7 mouse cellular contexts compared by ENCODE assay signal in genomic region chr5:115193669-115194625, GRCm38 (mm10). TPM values are rescaled to one million over a fixed set of nuclear protein-coding genes. Genes with fewer than 3 reads are reported as not detected.
DNase-seq lines count a peak whose midpoint lies in the region; ATAC-seq and TF ChIP-seq lines count a peak whose summit lies in the region.

Cabp1 (minus strand) TSS chr5:115194381.

- H3K4me1 ChIP-seq in G1E (ENCODE audit: insufficient read depth, low read depth, low read length), result no peaks in the 10 kb centered on the region
- H3K4me1 ChIP-seq in embryonic facial prominence, embryonic 13.5 days, result peaks cover 29% of the 10 kb centered on the region
- H3K4me1 ChIP-seq in hindbrain, postnatal 0 days (ENCODE audit: insufficient read depth, low read length), result peaks cover 12% of the 10 kb centered on the region

- under 1% methylated on average over 100 of the region's 116 CpGs for WGBS in embryonic facial prominence, embryonic 13.5 days
- WGBS in hindbrain, postnatal 0 days, result 2% methylated on average over 85 of the region's 116 CpGs

- TF ChIP-seq CTCF in G1E (IDR thresholded peaks at IDR 0.05; ENCODE audit: low read depth, low read length), result no peak
- TF ChIP-seq CTCF in hindbrain, postnatal 0 days (IDR thresholded peaks at IDR 0.05; ENCODE audit: low read depth), result peak; percentile 48

- no peak for DNase-seq in G1E (ENCODE audit: low spot score)
- peak; percentile 65 for DNase-seq in adrenal gland, postnatal 10 days
- peak; percentile 81 for DNase-seq in hindbrain, postnatal 0 days (ENCODE audit: low spot score)
- peak; percentile 60 for DNase-seq in left cerebral cortex, postnatal 4 days
- DNase-seq in mesoderm, embryonic 11.5 days (ENCODE audit: low read depth, low spot score), result peak; percentile 67
- DNase-seq in spleen, postnatal 4 days (ENCODE audit: low spot score in 2 of 2), result peak; percentile 44 to 74

- H3K4me3 ChIP-seq in G1E (ENCODE audit: low read depth, low read length), result 0 out of 2 replicates have a peak within 1 kb of the TSS, but pooled peaks have one; percentile 7
- peak within 1 kb of the TSS; percentile 60 for H3K4me3 ChIP-seq in embryonic facial prominence, embryonic 13.5 days
- H3K4me3 ChIP-seq in hindbrain, postnatal 0 days (ENCODE audit: low read length), result peak within 1 kb of the TSS; percentile 62

- intact Hi-C loops in left cerebral cortex, postnatal 4 days (cut with DNase I), result loop anchor here (5.0 kb wide), 1 partner anchor 43 kb away; the partner anchor contains the start of gene Pop5

- ATAC-seq in G1E (ENCODE audit: extremely low read depth, insufficient number of reproducible peaks, low FRiP score, poor library complexity, severe bottlenecking), result no peak
- ATAC-seq in embryonic facial prominence, embryonic 13.5 days (ENCODE audit: insufficient number of reproducible peaks, insufficient read depth, low FRiP score, low TSS enrichment, low read depth), result no peak
- peak; percentile 68 for ATAC-seq in hindbrain, postnatal 0 days

- peaks cover 9% of the 10 kb centered on the region for H3K9me3 ChIP-seq in G1E (replicated peaks)
- no peaks in the 10 kb centered on the region for H3K9me3 ChIP-seq in embryonic facial prominence, embryonic 13.5 days
- no peaks in the 10 kb centered on the region for H3K9me3 ChIP-seq in hindbrain, postnatal 0 days (ENCODE audit: low read length)

- H3K27ac ChIP-seq in embryonic facial prominence, embryonic 13.5 days, result no peak within 1 kb of the TSS
- peak within 1 kb of the TSS; percentile 68 for H3K27ac ChIP-seq in hindbrain, postnatal 0 days

- H3K4me2 ChIP-seq in embryonic facial prominence, embryonic 13.5 days, result peak within 1 kb of the TSS; percentile 100
- H3K4me2 ChIP-seq in hindbrain, postnatal 0 days (ENCODE audit: low read depth, low read length), result peak within 1 kb of the TSS; percentile 97

- peak within 1 kb of the TSS; percentile 69 for H3K9ac ChIP-seq in embryonic facial prominence, embryonic 13.5 days
- peak within 1 kb of the TSS; percentile 76 for H3K9ac ChIP-seq in hindbrain, postnatal 0 days (replicated peaks; ENCODE audit: low read length)

- peaks cover 51% of the 10 kb centered on the region for H3K27me3 ChIP-seq in G1E (ENCODE audit: insufficient read depth, low read length)
- H3K27me3 ChIP-seq in embryonic facial prominence, embryonic 13.5 days, result peaks cover 78% of the 10 kb centered on the region
- peaks cover 12% of the 10 kb centered on the region; the same call in 1 of the 2 replicates for H3K27me3 ChIP-seq in hindbrain, postnatal 0 days (ENCODE audit: insufficient read depth, low read length)

- H3K36me3 ChIP-seq in G1E (replicated peaks), result no peaks in the 10 kb centered on the region
- no peaks in the 10 kb centered on the region for H3K36me3 ChIP-seq in embryonic facial prominence, embryonic 13.5 days
- no peaks in the 10 kb centered on the region for H3K36me3 ChIP-seq in hindbrain, postnatal 0 days (ENCODE audit: insufficient read depth, low read length)

RNA-seq across cellular contexts. Expression of gene Cabp1, which starts in this region (rescaled TPM):
- total RNA-seq in G1E (2014; fragmentation: Nextera tagmentation) (not detected in 2 replicates), G1E (2017) (0.06 and 0.27 TPM in 2 replicates)
- not detected in 2 replicates for polyA plus RNA-seq in G1E (2012)
- total RNA-seq in adrenal gland, postnatal 10 days (2021), result 1 to 10 TPM; 4.1 to 4.4 TPM
- polyA plus RNA-seq in embryonic facial prominence, embryonic 13.5 days (2015; fragmentation: Nextera tagmentation; extraction: Ambion mirVana), result 1.3 and 2.0 TPM in 2 replicates
- total RNA-seq in hindbrain, postnatal 0 days (2014; rRNA removed), result 21.4 and 34.6 TPM in 2 replicates
- polyA plus RNA-seq in hindbrain, postnatal 0 days (2015; fragmentation: Nextera tagmentation; extraction: Ambion mirVana), result 20.9 and 23.6 TPM in 2 replicates
- total RNA-seq in left cerebral cortex, postnatal 4 days (2021), result 10 to 100 TPM; 67.0 to 67.2 TPM

Comparison
In these comparisons a context has a peak if more than half of its experiments do, and no peak if none do; other contexts are left out.
1. H3K4me3 ChIP-seq: peak in every context shown above with its lines; median percentile 62 in hindbrain, postnatal 0 days; 60 in embryonic facial prominence, embryonic 13.5 days; 7 in G1E.